25 mouse cellular contexts compared by ENCODE assay signal in genomic region chr7:71324919-71325583, GRCm38 (mm10). TPM values are rescaled to one million over a fixed set of nuclear protein-coding genes. Genes with fewer than 3 reads are reported as not detected.
"Had no signal": no experiment of that assay in that cellular context is flagged by ENCODE, and none has a peak within 500 bp of the region (broad histone marks: within the 10 kb centered on the region; RNA-seq: fewer than 3 reads in every experiment).

No protein-coding gene starts in this region.

- H3K27ac ChIP-seq: kidney, postnatal 0 days; layer of hippocampus, adult 2 months; limb, embryonic 10.5 days; limb, embryonic 13.5 days; liver, embryonic 12.5 days; liver, embryonic 15.5 days; midbrain, embryonic 12.5 days; midbrain, embryonic 15.5 days; neural tube, embryonic 12.5 days; neural tube, embryonic 15.5 days; stomach, embryonic 15.5 days had no signal

- H3K9ac ChIP-seq: limb, embryonic 13.5 days; liver, embryonic 12.5 days; liver, embryonic 15.5 days; midbrain, embryonic 12.5 days; midbrain, embryonic 15.5 days; neural tube, embryonic 12.5 days; neural tube, embryonic 15.5 days; stomach, embryonic 15.5 days had no signal

- H3K36me3 ChIP-seq: limb, embryonic 10.5 days; limb, embryonic 13.5 days; liver, embryonic 12.5 days; liver, embryonic 15.5 days; midbrain, embryonic 12.5 days; midbrain, embryonic 15.5 days; neural tube, embryonic 12.5 days; neural tube, embryonic 15.5 days; stomach, embryonic 15.5 days had no signal

- H3K9me3 ChIP-seq: limb, embryonic 10.5 days; limb, embryonic 13.5 days; liver, embryonic 12.5 days; liver, embryonic 15.5 days; midbrain, embryonic 12.5 days; midbrain, embryonic 15.5 days; neural tube, embryonic 12.5 days; neural tube, embryonic 15.5 days; stomach, embryonic 15.5 days had no signal

- ATAC-seq: intestine, postnatal 0 days; liver, embryonic 12.5 days; midbrain, embryonic 15.5 days had no signal

- H3K4me1 ChIP-seq: limb, embryonic 10.5 days; limb, embryonic 13.5 days; liver, embryonic 12.5 days; liver, embryonic 15.5 days; midbrain, embryonic 12.5 days; midbrain, embryonic 15.5 days; neural tube, embryonic 12.5 days; neural tube, embryonic 15.5 days; stomach, embryonic 15.5 days had no signal

- H3K27me3 ChIP-seq: limb, embryonic 13.5 days; liver, embryonic 12.5 days; liver, embryonic 15.5 days; midbrain, embryonic 12.5 days; midbrain, embryonic 15.5 days; neural tube, embryonic 12.5 days; neural tube, embryonic 15.5 days; stomach, embryonic 15.5 days had no signal

- H3K4me2 ChIP-seq: limb, embryonic 13.5 days; liver, embryonic 12.5 days; liver, embryonic 15.5 days; midbrain, embryonic 12.5 days; midbrain, embryonic 15.5 days; neural tube, embryonic 12.5 days; neural tube, embryonic 15.5 days; stomach, embryonic 15.5 days had no signal

- H3K4me3 ChIP-seq: layer of hippocampus, adult 2 months; limb, embryonic 10.5 days; limb, embryonic 13.5 days; liver, embryonic 12.5 days; liver, embryonic 15.5 days; midbrain, embryonic 12.5 days; midbrain, embryonic 15.5 days; neural tube, embryonic 12.5 days; neural tube, embryonic 15.5 days; stomach, embryonic 15.5 days had no signal

- DNase-seq: kidney, adult 2 months; kidney, postnatal 25 days; layer of hippocampus, adult 9-11 months; liver; right cerebral cortex, adult 18-20 months; right cerebral cortex, postnatal 25 days; spleen, adult 18-20 months; thymus, postnatal 36 days had no signal

RNA-seq across cellular contexts. Expression of gene Gm10295, which starts 26.2 kb away (rescaled TPM):
- polyA plus RNA-seq: intestine, embryonic 14.5 days; intestine, postnatal 0 days; kidney, adult 2 months; kidney, embryonic 14.5 days; kidney, postnatal 0 days; large intestine, adult 2 months; limb, embryonic 10.5 days; limb, embryonic 13.5 days; liver, embryonic 12.5 days; liver, embryonic 15.5 days; midbrain, embryonic 12.5 days; midbrain, embryonic 15.5 days; neural tube, embryonic 12.5 days; neural tube, embryonic 15.5 days; stomach, embryonic 15.5 days; thymus, postnatal 0 days; urinary bladder, adult 2 months had no signal
